38 mouse cellular contexts compared by ENCODE assay signal in the genomic region with DNA sequence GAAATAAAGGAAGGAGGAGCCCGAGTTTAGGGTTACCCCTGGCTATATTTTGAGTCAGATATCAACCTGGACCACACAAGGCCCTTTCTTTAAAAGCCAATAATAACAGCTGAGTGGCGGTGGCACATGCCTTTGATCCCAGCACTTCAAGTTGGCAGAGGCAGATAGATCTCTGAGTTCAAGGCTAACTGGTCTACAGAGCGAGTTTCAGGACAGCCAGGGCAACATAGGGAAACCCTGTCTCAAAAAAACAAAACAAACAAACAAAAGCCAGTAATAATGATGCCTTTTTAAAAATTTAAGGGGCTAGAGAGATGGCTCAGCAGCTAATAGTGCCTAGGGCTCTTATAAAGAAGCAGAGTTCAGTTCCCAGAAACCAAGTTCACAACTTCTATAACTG. TPM values are rescaled to one million over a fixed set of nuclear protein-coding genes. Genes with fewer than 3 reads are reported as not detected.
"Had no signal": no experiment of that assay in that cellular context is flagged by ENCODE, and none has a peak within 500 bp of the region (broad histone marks: within the 10 kb centered on the region; RNA-seq: fewer than 3 reads in every experiment).

No protein-coding gene starts in this region.

- H3K9me3 ChIP-seq: heart, embryonic 10.5 days; heart, embryonic 13.5 days; heart, embryonic 15.5 days; hindbrain, embryonic 10.5 days; hindbrain, embryonic 12.5 days; hindbrain, embryonic 13.5 days; hindbrain, embryonic 15.5 days; intestine, embryonic 15.5 days; kidney, embryonic 15.5 days had no signal

- ATAC-seq: hindbrain, embryonic 16.5 days; hindbrain, postnatal 0 days; inflammation-experienced regulatory T-cells, adult 6 months; intestine, embryonic 15.5 days; intestine, embryonic 16.5 days; intestine, postnatal 0 days had no signal

- DNase-seq: heart, postnatal 10 days; heart, postnatal 14 days; heart, postnatal 36 days; heart, postnatal 4 days; kidney, adult 11 months; kidney, adult 18-20 months; kidney, adult 2 months; kidney, adult 8-10 months; kidney, adult 9 months; kidney, postnatal 10 days; kidney, postnatal 14 days; kidney, postnatal 25 days; kidney, postnatal 36 days; kidney, postnatal 4 days; layer of hippocampus, adult 9-11 months; layer of hippocampus, postnatal 36 days had no signal

- H3K4me2 ChIP-seq: heart, embryonic 11.5 days; heart, embryonic 12.5 days; heart, embryonic 13.5 days; heart, embryonic 15.5 days; hindbrain, embryonic 12.5 days; hindbrain, embryonic 13.5 days; hindbrain, embryonic 14.5 days; hindbrain, embryonic 15.5 days; intestine, embryonic 15.5 days; kidney, embryonic 15.5 days had no signal

- H3K36me3 ChIP-seq: heart, embryonic 10.5 days; heart, embryonic 12.5 days; heart, embryonic 13.5 days; heart, embryonic 15.5 days; hindbrain, embryonic 10.5 days; hindbrain, embryonic 12.5 days; hindbrain, embryonic 13.5 days; hindbrain, embryonic 15.5 days; intestine, embryonic 15.5 days; kidney, embryonic 15.5 days had no signal

- H3K27me3 ChIP-seq: hindbrain, embryonic 15.5 days had no signal

- H3K27ac ChIP-seq: heart, embryonic 10.5 days; heart, embryonic 13.5 days; heart, embryonic 15.5 days; hindbrain, embryonic 10.5 days; hindbrain, embryonic 12.5 days; hindbrain, embryonic 13.5 days; hindbrain, embryonic 14.5 days; hindbrain, embryonic 15.5 days; hindbrain, postnatal 0 days; intestine, embryonic 15.5 days; kidney, embryonic 15.5 days; kidney, postnatal 0 days; layer of hippocampus, adult 2 months had no signal

- H3K4me3 ChIP-seq: heart, embryonic 10.5 days; heart, embryonic 12.5 days; heart, embryonic 13.5 days; heart, embryonic 15.5 days; hindbrain, embryonic 10.5 days; hindbrain, embryonic 12.5 days; hindbrain, embryonic 13.5 days; hindbrain, embryonic 15.5 days; intestine, embryonic 15.5 days; kidney, embryonic 15.5 days; layer of hippocampus, adult 2 months had no signal

- H3K9ac ChIP-seq: heart, embryonic 12.5 days; heart, embryonic 13.5 days; heart, embryonic 15.5 days; hindbrain, embryonic 12.5 days; hindbrain, embryonic 13.5 days; hindbrain, embryonic 14.5 days; hindbrain, embryonic 15.5 days; intestine, embryonic 15.5 days; kidney, embryonic 15.5 days had no signal

RNA-seq across cellular contexts. Expression of a gene that starts 4.1 kb away (rescaled TPM):
- total RNA-seq: heart, adult 8-10 months; heart, postnatal 10 days; heart, postnatal 14 days; heart, postnatal 25 days; heart, postnatal 36 days had no signal
- polyA plus RNA-seq: inflammation-experienced regulatory T-cells, adult 6 months; large intestine, adult 2 months had no signal
